Mouse (Mus musculus) liver, embryonic 14.5 days (tissue): ENCODE measurements around the gene Blnk. TPM values are rescaled to one million over a fixed set of nuclear protein-coding genes. Genes with fewer than 3 reads are reported as not detected.

Experiments used
- ATAC-seq: fragments of 200-750 bp; cut with Nextera tagmentation; 2 replicates; pipeline ENCODE4 v1.8.0; 2017; ENCODE audit warnings: moderate number of reproducible peaks, mild to moderate bottlenecking, moderate library complexity; ENCODE audit not compliant: insufficient read depth
- DNase-seq, 3 experiments: peaks; one replicate each; pipeline ENCODE4 v3.0.0-alpha.2; 2012 to 2013; ENCODE audit warnings: low read depth in 3 of 3, low spot score in 3 of 3
- H3K27ac ChIP-seq: fragments of 300-500 bp; sonication (generic); 2 replicates; pipeline ENCODE4 v1.5.1; 2014; ENCODE audit warnings: moderate library complexity, mild to moderate bottlenecking, control low read depth, inconsistent platforms
- H3K27me3 ChIP-seq: fragments of 300-500 bp; sonication (generic); 2 replicates; pipeline ENCODE4 v1.6.1; 2014; ENCODE audit warnings: mild to moderate bottlenecking, low read length, moderate library complexity; ENCODE audit not compliant: control insufficient read depth, insufficient read depth
- H3K36me3 ChIP-seq: fragments of 300-500 bp; sonication (generic); replicated peaks from 2 replicates; pipeline ENCODE4 v1.6.1; 2014; ENCODE audit warnings: low read depth; ENCODE audit not compliant: control insufficient read depth, insufficient read depth
- H3K4me1 ChIP-seq, 2 experiments: fragments of 200-500 bp in 1 of 2; fragments of 300-500 bp in 1 of 2; sonication (generic) in 1 of 2; replicated peaks; 2 replicates each; pipeline ENCODE4 v1.6.1; 2012 to 2014; ENCODE audit warnings: antibody characterized with exemption in 1 of 2, inconsistent platforms in 1 of 2, low read length in 1 of 2; ENCODE audit not compliant: control insufficient read depth in 2 of 2, insufficient read depth in 2 of 2
- H3K4me2 ChIP-seq: fragments of 300-500 bp; sonication (generic); 2 replicates; pipeline ENCODE4 v1.6.1; 2014; ENCODE audit warnings: low read depth, mild to moderate bottlenecking, control low read depth, moderate library complexity
- H3K4me3 ChIP-seq, 2 experiments: fragments of 200-500 bp in 1 of 2; fragments of 300-500 bp in 1 of 2; sonication (generic) in 1 of 2; 2 replicates each; pipeline ENCODE4 v1.5.1; 2012 to 2014; ENCODE audit warnings: low read depth in 2 of 2, low read length in 2 of 2, mild to moderate bottlenecking in 2 of 2, control low read depth in 1 of 2, inconsistent platforms in 1 of 2, moderate library complexity in 1 of 2; ENCODE audit not compliant: insufficient read depth in 1 of 2
- H3K9ac ChIP-seq: fragments of 300-500 bp; sonication (generic); replicated peaks from 2 replicates; pipeline ENCODE4 v1.6.1; 2014; ENCODE audit warnings: mild to moderate bottlenecking, control low read depth, moderate library complexity
- H3K9me3 ChIP-seq: fragments of 300-500 bp; sonication (generic); 2 replicates; pipeline ENCODE4 v1.6.1; 2016; ENCODE audit warnings: low read length, mixed read lengths; ENCODE audit not compliant: control insufficient read depth
- CTCF ChIP-seq: IDR thresholded peaks from 2 replicates; pipeline ENCODE4 v1.5.1; 2016; ENCODE audit warnings: antibody characterized with exemption, low read depth, control low read depth
- EP300 ChIP-seq: IDR thresholded peaks from 2 replicates; pipeline ENCODE4 v1.6.1; 2016; ENCODE audit warnings: antibody characterized with exemption, low read depth
- WGBS: fragments of 180-500 bp; shearing (Covaris S2); extraction: QIAGEN DNeasy Blood & Tissue Kit; methylation state at CpG from one replicate; pipeline ENCODE4 v1.1.7; 2014; ENCODE audit not compliant: insufficient replicate concordance; 5-methylcytosine and 5-hydroxymethylcytosine counted together
- polyA plus RNA-seq, 2 experiments: library from polyadenylated mRNA; depleted of rRNA in 1 of 2; stranded (reverse) in 1 of 2; unstranded in 1 of 2; fragments of >200 nt; fragmentation: Nextera tagmentation in 1 of 2; extraction: Ambion mirVana in 1 of 2; gene quantifications; 2 replicates each; pipeline versions ENCODE4 v1.2.1 to v1.2.3; 2012 to 2014

The Blnk gene
- polyA plus RNA-seq, 2 experiments: 0.45 to 0.71 TPM

DNA sequence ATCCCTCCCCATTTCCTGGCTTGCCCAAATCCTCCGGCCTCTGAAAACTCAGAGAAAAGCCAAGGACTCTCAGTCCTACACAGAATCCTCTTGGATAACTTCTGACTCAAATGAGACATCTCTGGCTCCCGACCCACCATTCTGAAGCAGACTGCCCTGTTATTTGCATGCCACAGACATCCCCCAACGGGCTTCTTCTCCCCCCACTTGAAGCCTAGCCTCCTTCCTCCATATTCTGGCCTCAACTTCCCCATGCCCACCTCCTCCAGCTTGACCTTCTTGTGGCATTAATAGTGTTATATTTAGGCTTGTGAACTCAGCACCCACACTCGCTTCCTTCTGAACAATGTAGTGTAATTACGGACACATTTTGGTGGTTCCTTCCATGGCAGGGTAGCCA lies 13.7 kb downstream of the Blnk start:
- H3K4me1 ChIP-seq: peaks cover 17 to 20% of the 10 kb centered on the region in 2 experiments
- ATAC-seq: no peak
- H3K36me3 ChIP-seq: no peaks in the 10 kb centered on the region
- DNase-seq: no peak
- no peak overlapping the region for H3K9ac ChIP-seq
- H3K9me3 ChIP-seq: no peaks in the 10 kb centered on the region
- no peaks in the 10 kb centered on the region for H3K27me3 ChIP-seq
- H3K4me3 ChIP-seq: no peak overlapping the region
- no peak overlapping the region for H3K27ac ChIP-seq
- TF ChIP-seq EP300: no peak
- TF ChIP-seq CTCF: no peak
- H3K4me2 ChIP-seq: no peak overlapping the region
- WGBS: 49% methylated on average over 5 of the region's 5 CpGs

- 65% methylated on average over 5 of the region's 5 CpGs for WGBS
- TF ChIP-seq EP300 (no peak), CTCF (no peak)
- Histone ChIP-seq H3K27me3 (no peaks in the 10 kb centered on the region), H3K4me1 (peaks cover 17 to 20% of the 10 kb centered on the region in 2 experiments), H3K9me3 (no peaks in the 10 kb centered on the region), H3K36me3 (no peaks in the 10 kb centered on the region), H3K9ac (no peak overlapping the region), H3K27ac (peak overlapping the region; percentile 2; the same call in 1 of the 2 replicates), H3K4me3 (no peak overlapping the region), H3K4me2 (no peak overlapping the region)
- DNase-seq: no peak
- no peak for ATAC-seq
Observed at GRCm38 (mm10) chr19:40978026-40978425, 16.3 kb downstream of the Blnk start.

DNA sequence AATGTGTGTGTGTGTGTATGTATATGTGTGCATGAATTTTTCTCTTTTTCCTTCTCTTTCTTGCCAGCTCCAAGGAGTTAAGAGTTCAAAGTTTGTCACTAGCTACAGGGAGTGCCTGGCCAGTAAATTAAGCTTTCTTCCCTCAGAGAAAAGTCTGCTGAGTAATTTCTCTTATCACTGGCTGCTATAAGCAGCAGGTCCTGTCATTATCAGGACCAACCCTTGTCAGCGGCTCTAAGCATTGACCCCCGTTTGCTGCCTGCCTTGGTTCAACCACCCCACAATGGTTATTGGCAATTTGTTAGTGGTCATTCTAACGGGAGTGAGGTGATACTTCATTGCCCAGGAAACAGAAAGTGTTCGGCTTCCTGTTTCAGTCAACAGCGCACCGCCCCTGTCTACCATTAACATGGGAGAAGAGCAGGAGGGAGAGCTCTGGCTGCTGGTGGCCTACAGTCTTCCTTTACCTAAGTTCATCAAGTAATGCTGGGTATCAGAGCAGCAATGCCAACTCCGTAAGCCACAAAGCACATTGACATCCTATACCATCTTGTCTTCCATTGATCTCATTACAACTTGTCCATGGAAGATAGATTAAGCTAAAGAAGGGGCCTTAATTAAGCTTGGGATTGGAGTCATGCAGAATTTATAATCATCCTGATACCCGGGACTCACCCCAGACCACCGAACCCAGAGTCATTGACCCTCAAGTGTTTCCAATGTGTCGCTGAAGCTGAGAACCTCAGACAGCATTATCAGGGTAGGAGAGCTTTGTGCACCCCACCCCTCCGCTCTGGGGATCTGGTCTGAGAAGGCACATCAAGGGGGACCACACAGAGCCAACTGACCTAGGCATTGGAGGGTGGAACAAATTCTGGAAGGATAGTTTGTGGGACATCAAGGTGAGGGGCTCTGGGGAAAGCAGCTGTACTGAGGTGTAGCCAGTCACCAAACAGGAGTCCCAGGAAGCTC lies 17.1 kb downstream of the Blnk start:
- H3K9ac ChIP-seq: peak overlapping the region; percentile 16
- 34% methylated on average over 11 of the region's 11 CpGs for WGBS
- peak overlapping the region; percentile 48 for H3K4me2 ChIP-seq
- no peak overlapping the region; a peak in 2 of 4 replicates for H3K4me3 ChIP-seq
- no peaks in the 10 kb centered on the region for H3K36me3 ChIP-seq
- no peaks in the 10 kb centered on the region for H3K9me3 ChIP-seq
- peak; percentile 93 for ATAC-seq
- peak overlapping the region; percentile 84 for H3K27ac ChIP-seq
- TF ChIP-seq EP300 (peak; percentile 84), CTCF (no peak)
- peak; percentile 31 to 52 (median 51) for DNase-seq
- peaks cover 17 to 24% of the 10 kb centered on the region in 2 experiments for H3K4me1 ChIP-seq
- no peaks in the 10 kb centered on the region for H3K27me3 ChIP-seq

DNA sequence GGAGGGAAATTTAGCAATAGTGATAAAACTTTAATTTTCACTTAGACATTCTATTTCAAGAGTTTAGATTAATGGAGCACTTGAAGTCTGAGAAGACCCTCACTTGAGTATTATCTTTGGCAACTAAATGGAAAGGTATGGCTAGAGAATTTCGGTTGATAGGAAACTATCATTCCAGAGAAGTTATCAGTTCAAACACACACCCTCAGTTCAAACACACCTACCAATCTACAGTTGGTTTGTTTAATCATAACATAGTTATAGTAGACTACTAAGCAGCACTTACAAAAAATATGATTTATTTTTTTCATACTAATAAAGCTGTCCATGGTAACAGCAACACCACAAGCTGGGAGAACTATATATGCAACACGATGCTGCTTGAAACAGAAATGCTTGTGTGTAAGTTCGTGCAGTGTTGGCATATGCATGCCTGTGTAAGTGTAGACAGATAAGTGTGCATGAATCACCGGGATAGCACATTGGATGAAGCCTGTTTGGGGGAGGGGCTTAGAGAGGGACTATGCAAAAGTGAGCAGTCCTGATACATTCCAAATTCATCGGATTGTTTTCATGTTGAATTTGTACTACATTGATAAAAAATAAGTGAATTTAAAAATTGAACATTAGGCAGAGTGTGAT lies 22.9 kb downstream of the Blnk start:
- Histone ChIP-seq H3K9me3 (no peaks in the 10 kb centered on the region), H3K27me3 (no peaks in the 10 kb centered on the region), H3K4me2 (no peak overlapping the region), H3K4me3 (no peak overlapping the region), H3K4me1 (peaks cover 11 to 20% of the 10 kb centered on the region in 2 experiments), H3K27ac (no peak overlapping the region), H3K36me3 (no peaks in the 10 kb centered on the region), H3K9ac (no peak overlapping the region; the same call in 1 of the 2 replicates)
- DNase-seq (no peak), ATAC-seq (peak; percentile 74)
- TF ChIP-seq CTCF: no peak
- TF ChIP-seq EP300: no peak
- 35% methylated on average over 5 of the region's 5 CpGs for WGBS

DNA sequence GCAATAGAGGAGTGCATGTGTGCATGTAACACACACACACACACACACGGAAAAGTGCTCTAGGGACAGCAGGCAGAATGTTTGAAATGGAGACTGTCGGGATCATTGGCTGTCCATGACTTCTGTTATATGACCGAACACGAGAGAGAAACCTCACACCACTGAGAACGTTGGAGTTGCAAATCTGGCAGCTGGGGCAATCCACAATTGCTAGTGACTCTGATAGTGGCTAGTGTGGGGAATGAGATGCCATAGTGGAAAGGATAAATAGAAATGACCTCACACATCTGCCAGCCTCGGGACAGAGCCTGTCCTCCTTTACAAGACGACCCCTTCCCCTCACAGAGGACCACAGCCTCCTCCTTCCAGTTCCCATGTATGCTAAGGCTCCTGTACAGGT lies 23.6 kb downstream of the Blnk start:
- DNase-seq (no peak), ATAC-seq (no peak)
- no peak overlapping the region for H3K9ac ChIP-seq
- H3K4me3 ChIP-seq: no peak overlapping the region
- WGBS: 63% methylated on average over 7 of the region's 7 CpGs
- TF ChIP-seq CTCF (no peak), EP300 (no peak)
- H3K9me3 ChIP-seq: no peaks in the 10 kb centered on the region
- no peak overlapping the region for H3K4me2 ChIP-seq
- peaks cover 10 to 20% of the 10 kb centered on the region in 2 experiments for H3K4me1 ChIP-seq
- no peaks in the 10 kb centered on the region for H3K36me3 ChIP-seq
- H3K27ac ChIP-seq: no peak overlapping the region
- no peaks in the 10 kb centered on the region for H3K27me3 ChIP-seq
